Mouse (Mus musculus) right cerebral cortex, postnatal 10 days (tissue): ENCODE results near the gene Marveld1.

Source experiments
- DNase-seq, 2 experiments: peaks; one replicate each; pipeline ENCODE4 v3.0.0; 2021; ENCODE audit warnings: low spot score in 2 of 2

Gene Marveld1

DNA sequence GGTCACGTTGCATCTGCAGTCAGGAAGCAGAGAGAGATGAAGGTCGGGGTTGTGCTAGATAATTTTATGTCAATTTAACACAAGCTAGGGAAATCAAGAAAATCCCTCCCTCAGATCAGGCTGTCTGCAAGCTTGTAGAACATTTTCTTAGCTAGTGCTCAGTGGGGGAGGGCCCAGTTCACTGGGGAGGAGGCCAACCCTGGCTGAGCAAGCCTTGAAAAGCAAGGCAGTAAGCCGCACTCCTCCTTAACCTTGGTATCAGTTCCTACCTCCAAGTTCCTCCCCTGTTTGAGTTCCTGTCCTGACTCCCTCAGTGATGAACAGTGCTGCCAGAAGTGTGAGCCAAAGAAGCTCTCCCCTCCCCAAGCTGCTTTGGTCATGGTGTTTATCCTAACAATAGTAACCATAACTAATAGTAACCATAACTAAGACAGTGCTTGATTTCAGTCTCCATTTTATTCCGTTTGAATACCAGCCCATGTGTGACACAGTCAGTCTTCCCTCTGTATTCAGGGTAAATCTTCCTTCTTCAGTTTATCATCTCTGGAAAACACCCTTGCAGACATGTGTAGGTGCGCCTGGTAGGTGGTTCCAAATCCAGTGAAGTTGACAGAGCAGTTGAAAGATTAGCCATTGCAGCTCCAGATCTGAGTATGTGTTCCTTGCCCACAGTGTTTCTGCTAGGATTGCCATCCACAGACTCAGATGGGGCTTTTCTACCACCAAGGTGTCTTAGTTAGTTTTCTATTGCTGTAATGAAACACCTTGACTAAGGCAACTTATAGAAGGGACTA, 7.3 kb upstream of the Marveld1 start:
- no peak for DNase-seq

DNA sequence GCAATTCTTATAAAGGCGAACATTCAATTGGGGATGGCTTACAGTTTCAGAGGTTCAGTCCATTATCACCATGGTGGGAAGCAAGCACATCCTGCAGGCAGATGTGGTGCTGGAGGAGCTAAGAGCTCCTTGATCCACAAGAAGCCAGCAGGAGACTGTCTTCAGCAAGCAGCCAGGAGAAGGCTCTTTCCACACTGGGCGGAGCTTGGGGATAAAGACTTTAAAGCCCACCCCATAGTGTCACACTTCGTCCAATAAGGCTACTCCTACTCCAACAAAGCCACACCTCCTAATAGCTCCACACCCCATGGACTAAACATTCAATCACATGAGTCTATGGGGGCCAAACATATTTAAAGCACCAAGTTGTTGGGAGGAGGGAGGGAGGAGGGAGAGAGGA, 5.2 kb upstream of the Marveld1 start:
- DNase-seq, result no peak

DNA sequence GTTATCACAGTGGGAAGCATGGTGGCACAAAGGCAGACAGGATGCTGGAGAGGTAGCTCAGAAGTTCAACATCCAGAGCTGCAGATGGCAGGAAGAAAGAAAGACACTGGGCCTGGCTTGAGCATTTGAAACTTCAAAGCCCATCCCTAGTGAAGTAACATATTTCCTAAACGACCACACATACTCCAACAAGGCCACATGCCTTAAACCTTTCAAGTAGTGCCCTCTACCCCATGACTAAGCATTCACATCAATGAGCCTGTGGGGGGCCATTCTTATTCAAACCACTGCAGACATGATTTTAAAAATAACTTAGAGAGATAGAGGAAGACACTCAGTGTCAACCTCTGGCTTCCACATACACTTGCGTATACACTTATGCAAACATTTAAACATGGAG, 4.4 kb upstream of the Marveld1 start:
- DNase-seq, result no peak

DNA sequence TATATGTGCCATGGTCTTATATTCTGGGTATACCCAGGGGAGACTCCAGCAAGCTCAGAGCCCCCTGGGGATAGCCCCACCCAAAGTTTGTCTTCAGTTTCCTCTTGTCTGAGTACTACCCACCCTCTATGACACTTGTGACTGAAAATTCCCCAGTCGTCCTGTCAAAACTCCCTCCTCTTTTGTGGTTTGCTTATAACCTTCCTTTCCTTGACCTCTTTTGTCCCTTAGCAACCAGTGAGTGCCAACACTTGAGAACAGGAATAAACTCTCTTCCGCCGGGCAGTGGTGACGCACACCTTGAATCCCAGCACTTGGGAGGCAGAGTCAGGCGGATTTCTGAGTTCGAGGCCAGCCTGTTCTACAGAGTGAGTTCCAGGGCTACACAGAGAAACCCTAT, 3.1 kb upstream of the Marveld1 start:
- no peak for DNase-seq

DNA sequence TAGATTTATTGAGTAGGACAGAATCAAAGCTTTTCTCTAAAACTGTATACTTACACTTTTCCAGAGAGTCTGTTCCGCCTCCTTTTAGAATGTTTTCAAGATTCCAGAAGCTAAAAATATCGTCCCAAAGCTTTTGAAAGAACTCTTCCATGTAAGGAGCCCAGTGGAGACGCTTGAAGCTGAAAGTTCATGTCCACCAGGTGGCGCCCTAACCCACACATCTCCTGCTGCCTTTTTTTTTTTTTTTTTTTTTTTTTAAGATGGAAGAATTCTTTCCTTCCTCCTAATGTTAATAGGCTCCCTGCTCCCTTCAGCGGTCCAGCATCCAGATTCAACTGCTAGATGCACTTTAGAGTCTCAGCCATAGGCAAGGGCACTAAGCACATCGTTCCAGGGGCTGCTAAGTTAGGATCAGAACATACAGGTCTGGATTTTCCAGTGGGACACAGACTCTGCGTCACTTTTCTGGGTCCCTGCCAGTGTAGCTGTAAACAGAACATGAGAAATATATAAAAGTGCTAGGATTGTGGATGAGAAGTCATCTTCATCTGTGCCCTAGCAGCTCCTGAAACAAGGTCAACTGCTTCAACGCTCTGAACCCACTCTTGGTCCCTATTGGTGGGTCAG, 2.5 kb upstream of the Marveld1 start:
- peak; percentile 91 to 94 for DNase-seq

DNA sequence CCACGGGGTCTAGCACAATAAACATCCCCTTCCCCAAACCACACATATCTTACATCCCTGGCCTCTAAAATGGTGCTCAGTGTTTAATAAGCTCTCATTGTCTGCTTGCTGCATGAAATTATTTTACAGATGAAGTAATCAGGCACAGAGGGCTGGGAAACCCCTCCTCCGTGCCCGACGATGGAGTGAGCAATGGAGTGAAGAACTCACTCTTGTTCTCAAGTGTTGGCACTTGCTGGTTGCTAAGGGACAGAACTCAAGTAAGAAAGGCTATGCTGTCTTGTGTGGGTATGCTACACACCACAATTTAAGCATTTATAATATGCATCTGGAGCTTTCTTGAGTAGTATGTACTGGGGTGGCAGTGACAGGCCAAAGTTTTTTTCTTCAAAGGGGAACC, 2.0 kb upstream of the Marveld1 start:
- no peak for DNase-seq

DNA sequence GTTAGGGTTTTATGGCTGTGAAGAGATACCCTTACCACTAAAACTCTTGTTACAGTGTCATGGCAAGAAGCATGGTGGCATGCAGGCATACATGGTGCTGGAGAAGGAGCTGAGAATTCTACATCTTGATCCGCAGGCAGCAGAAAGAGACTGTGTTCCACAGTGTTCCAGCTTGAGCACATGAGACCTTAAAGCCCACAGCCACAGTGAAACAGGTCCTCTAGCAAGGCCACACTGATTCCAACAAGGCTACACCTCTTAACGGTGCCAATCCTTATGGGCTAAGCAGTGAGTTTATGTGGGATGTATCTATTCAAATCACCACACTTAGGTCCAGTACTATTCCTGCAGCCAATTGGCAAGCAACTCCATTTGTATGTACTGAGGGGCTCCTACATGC, 1.5 kb upstream of the Marveld1 start:
- no peak for DNase-seq

DNA sequence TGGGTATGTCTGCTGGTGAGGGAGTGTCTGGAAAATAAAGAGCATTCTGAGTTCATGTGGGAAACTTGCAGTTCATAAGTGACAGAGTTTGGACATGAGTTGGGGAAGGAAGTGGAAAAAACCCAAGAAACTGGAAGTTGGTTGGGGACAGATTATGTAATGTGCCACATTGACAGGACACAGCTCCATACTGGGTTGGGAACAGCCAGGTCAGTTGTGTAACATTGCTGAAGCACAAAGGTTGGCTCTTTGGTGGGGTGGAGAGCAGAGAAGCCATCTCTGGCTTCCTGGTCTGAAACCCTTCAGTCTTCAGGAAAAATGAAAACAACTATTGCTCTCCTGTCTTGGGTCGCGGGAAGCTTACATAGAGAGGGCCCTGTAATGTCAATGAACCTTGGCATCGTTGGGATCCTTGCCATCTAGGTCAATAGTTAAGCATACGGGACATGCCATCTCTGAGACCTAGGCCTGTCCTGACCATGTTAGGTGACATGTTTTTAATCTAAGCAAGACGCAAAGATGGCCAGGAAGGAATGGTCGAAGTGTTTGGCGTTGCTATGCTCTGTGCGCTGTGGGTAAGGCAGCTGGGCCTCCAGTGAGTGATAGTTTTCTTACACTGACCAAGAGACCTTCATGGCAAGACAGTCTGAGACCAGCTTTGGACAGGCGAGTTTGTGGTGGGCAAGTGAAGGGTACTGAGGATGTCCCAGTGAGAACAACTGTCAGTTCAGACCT, 757 bp upstream of the Marveld1 start:
- DNase-seq, result no peak

DNA sequence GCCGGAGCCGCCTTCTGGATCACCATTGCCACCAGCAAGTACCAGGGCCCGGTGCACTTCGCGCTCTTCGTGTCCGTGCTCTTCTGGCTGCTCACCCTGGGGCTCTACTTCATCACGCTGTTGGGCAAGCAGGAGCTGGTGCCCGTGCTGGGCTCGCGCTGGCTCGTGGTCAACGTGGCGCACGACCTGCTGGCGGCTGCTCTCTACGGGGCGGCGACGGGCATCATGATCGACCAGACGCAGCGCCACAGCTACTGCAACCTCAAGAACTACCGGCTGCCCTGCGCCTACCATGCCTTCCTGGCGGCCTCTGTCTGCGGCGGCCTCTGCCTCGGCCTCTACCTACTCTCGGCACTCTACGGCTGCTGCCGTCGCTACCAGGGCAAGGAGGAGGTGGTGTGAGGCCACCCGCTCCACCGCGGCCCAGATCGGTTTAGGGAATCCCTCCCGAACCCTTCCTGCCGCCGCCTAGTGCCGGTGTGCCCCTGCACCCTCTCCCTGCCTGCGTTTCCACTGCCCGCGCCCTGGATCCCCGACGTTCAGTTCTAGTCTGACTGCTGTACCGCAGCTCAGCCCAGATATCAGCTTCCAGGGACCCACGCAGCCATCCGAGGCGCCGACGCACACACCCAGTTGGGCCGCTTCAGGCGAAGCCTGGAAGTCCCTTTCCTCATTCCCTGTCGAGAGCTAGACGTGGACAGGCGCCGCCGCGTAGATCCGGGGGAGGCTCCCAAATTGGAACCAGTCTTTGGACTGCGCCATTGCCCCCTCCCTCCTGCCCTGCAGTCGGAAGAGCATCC, 769 bp downstream of the Marveld1 start:
- peak; percentile 64 to 70 for DNase-seq

DNA sequence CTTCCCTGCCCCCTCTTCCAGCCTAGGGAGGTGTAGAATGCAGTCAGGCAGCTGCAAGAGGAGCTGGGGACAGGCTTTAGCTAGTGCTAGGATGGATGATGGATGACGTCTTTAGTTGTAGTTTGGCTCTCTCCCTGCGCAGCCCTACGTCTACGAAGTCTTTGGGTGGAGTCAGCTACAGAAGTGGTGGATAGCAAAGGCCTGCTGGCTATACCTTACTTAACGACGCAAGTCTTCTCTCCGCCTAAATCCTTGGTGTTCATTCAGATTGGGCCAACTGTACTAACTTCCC, 1.3 kb downstream of the Marveld1 start:
- DNase-seq, result no peak

DNA sequence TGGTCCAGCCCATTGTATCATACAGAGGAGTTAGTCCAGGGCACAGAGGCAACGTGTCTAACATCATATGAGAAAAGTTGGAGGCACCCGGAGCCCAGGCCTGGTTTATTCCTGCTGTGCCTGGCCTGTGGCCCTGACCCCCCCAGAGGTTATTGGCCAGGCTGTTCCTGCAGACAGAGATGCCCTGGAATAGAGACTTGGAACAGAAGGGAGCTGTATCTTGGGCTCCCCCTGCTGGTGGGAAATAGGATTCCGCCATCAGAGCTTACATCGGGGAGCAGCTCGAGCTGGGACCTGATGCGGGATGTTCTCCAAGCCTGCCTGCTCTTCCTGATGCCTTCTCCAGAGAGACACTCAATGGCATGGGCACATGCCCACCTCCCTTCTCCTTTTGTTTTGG, 4.8 kb downstream of the Marveld1 start:
- peak; percentile 84 to 85 for DNase-seq

DNA sequence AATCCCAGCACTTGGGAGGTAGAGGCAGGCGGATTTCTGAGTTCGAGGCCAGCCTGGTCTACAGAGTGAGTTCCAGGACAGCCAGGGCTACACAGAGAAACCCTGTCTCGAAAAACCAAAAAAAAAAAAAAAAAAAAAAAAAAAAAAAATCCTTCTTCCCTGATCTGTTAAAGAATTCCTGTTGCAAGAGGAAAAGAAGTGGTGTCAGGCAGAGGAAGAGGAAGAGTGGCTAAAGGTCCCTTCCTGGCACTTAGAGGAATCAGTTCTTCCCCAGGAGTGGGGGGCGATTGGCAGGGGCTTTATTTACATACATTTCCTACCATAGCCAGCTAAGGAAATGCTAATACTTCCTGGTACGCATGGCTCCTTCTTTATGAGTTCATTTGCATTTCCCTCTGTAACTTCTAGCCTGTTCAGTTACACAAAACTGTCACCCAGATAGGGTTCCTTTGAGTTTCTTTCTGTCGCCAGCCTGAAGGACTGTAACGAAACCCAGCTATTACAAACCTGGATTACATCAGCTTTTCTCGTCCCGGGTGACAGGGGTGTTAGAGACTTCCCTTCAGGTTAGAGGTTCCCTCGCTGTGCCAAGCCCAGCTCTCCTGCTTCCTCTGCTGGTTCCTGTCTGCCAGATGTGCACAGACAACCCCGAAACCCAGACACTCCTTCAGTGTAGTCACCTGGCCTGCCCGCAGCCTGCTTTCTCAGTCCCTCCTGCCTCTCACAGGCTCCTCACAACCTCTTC, 10.5 kb downstream of the Marveld1 start:
- DNase-seq, result no peak

DNA sequence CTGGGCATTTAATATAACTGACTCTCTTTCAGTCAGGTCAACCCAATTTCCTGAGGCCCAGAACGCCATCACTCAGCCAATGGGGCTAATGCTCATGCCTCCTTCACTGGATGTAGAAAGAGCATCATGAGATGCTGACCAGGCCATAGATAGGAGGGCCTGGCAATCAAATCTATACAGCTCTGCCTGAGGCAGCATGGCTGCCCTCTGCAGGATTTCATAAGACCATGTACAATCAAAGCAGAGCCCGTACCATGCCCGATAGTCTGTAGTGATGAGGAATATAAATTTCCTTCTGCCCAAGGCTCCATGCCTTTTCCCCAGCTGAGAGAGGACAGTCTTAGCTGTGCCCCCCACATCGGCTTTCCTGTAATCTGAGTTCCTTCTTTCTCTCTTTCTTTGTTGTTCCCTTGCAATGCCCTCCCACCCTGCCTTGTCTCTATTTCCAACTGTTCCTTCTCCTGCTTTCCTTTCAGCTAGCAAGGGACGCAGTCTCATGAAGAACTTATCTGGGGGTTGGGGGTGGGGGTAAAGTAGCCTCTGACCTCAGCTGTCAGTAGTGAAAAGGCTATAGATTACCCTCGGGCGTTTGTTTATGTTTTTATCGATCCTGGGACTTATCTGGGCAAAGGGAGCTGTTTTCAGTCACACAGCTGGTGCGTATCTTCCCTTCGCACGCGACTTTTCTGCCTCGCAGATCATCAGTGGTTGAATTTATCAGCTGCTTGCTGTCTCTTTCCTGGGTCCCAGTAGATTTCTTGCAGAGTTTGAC, 11.2 kb downstream of the Marveld1 start:
- no peak for DNase-seq

DNA sequence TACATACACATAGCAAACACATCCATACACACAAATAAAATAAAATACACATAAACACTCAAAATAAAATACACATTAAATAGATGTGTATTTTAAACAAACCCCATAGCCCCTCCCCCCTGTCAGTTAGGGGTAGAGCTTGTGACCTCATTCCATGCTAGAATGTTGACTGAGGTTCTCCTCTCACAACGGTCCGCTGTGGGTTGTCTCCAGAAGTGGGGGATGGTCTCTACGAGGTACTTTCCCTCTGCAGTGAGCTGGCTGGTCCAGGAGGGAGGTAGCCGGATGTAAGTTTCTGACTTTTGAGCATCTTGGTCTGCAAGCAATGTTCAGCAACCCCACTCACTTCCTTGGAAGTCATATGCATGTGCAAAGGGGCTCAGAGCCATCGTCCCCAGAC, 16.6 kb downstream of the Marveld1 start, which contains the start of gene Zfyve27:
Gene Zfyve27 (plus strand): TSS at position 188 of the 400 bp plus-strand sequence.
- no peak for DNase-seq

DNA sequence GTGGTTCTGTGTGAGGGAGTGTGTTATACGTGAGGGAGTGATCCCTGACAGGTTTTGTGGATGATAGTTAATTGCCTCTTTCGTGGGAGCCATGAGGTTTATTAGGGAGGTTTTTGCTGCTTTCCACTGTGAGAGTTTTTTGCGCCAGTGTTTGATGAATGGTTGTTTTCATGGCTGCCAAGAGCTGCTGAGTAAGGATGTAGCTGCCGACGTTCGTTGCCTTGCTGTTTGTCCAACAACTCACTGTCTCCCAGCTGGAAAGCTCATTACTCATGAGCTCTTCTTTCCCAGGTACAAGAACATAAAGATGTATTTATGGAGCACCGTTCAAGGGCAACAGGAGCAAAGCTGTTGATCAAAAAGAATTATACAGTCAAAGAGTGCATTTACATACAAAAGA, 17.0 kb downstream of the Marveld1 start:
- no peak for DNase-seq

DNA sequence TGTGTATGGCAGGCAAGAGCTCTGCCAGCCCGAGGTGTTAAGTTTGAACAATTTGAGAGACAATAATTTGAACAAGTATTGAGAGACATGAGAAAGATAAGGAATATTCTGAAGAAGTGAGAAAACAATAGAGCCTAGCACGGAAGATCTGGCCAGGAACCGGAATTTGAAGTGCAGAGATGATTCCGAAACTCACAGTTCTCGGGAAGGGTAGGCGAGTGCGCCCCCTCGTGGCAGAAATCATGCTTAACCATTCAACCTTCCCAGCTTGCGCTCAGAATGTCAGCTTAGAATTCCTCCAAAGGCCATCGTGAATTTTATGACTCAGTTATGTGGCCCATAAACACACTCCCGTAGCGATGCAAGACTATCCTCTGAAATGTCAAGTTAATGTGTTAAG, 18.9 kb downstream of the Marveld1 start:
- peak; percentile 76 to 92 for DNase-seq

DNA sequence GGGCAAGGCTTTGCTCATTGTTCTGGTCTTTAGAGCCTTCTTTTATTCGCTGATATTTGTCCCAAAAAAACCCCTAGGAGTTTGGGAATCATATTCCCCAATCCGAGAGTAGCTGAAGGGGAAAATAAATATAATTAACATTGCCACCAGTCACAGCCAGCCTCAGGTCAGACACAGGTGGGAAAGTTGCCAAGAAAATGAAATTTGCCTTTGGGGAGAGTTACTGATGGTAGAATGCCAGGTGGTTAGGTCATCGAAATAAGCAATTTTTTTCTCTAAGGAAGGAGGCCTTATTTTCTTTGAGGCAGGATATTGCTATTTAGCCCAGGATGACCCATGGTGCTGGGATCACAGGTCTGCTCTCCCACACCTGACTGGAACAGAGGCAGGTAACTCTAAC, 19.6 kb downstream of the Marveld1 start:
- DNase-seq, result no peak

DNA sequence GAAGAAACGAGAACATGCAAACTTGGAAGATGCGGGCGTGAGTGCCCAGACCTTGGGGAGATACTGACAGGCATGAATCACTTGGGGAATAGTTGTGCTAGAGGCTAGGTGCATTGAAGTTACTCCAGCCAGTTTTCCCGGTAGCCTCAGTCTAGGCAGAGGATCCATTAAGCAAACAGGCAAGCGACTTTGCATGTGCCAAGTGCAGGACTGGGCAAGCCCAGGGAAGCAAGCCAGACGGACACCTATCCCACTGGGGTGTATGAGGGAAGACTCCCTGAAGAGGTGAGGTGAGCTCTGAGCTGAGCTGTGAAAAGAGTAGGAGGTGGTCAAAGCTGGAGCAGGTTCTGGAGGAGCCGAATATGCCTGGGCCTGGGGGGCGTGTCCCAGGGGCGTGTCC, 20.3 kb downstream of the Marveld1 start:
- no peak for DNase-seq

DNA sequence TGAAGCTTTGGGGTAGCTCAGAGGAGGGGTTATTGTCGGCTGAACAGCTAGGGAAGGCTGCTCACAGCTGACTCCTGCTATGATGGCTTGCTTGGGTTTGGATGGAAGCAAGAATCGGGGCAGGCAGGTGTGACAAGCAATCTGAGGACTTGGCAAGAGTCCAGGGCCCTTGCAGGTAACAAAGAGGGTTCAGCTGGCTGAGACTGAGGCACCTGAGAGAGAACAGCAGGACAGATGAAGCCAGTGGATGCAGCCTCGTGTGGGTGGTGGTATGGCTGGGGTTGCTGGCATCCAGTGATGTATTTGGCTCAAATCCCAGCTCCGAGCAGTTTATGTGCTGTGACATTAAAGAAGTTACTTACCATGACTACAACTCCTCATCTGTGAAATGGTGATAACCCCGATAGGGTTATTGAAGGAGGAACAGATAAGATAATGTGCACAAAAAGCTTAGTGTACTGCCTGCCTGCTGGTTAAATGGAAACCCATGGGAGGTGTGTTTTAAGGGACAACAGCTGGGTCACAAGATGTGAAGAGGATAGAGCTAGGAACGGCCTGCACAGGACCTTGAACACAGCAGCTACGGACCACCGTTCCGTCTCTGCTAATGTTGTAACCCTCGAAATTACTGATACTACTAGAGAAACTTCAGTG, 22.2 kb downstream of the Marveld1 start:
- peak; percentile 51 to 66 for DNase-seq
